Mouse (Mus musculus): ENCODE results near the gene Calm1. TPM values are rescaled to one million over a fixed set of nuclear protein-coding genes. Genes with fewer than 3 reads are reported as not detected.
"Not testable (repeated sequence)": the region's sequence is repeated elsewhere in the genome, so short reads cannot be mapped to it uniquely, and the experiment has no call there.

Gene Calm1
- total RNA-seq, 2 experiments from 2014 or later, result 351 to 515 TPM

DNA sequence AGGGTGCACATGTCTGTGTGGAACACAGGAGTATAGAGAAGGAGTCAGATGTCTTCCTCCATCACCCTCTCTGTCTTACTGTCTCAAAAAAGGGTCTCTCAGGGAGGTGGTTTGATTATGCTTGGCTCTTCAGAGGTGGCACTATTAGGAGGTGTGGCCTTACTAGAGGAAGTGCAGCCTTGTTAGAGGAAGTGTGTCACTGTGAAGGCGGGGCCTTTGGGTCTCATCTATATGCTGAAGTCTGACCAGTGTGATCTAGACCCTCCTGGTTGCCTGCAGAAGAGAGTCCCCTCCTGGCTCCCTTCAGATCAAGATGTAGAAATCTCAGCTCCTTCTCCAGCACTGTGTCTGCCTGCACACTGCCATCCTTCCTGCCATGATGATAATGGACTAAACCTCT lies 5.1 kb upstream of the Calm1 start:
- DNase-seq, result no peak

GRCm38 (mm10) chr12:100196786-100197185 lies 2.4 kb upstream of the Calm1 start:
- DNase-seq, result peak; percentile 59

DNA sequence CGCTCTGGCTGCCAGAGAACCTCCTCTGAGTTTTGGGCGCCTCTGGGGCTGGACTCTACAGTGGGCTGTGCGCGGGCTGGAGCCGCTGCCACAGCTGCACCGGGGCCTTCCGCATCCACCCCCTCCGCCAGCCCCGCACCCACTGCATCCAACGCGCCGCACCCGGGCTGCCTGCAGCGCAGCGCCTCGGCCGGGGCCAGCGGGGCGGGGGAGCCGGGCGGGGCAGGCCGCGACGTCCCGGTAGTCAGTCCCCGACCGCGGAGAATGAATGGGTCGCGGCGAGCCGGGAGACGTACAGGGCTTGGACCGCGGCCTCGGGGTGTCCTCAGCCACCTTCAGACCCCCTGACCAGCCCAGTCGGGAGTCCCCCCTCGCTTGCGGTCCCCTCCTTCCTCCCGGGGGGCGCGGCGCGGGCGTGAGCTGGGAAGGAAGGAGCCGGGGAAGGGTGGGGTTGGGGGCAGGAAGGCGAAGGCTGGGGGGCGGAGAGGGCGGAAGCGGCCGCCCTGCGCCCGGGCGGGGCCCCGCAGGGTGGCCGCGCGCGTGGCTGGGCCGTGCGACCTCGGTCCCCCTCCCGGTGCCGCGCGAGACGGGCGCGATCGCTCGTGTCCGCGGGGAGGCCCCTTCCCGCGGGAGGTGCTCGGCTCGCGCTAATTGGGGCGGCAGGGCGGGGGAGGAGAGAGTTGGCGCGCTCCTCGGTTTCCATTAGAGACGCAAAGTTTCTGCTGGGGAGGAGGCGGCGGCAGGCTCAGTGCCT lies 833 bp downstream of the Calm1 start:
- peak; percentile 77 for DNase-seq

- DNase-seq, result no peak
Measured at GRCm38 (mm10) chr12:100200645-100201362, 1.6 kb downstream of the Calm1 start.

GRCm38 (mm10) chr12:100201363-100201711 lies 2.1 kb downstream of the Calm1 start:
- no peak for DNase-seq

GRCm38 (mm10) chr12:100201838-100202237 lies 2.6 kb downstream of the Calm1 start:
- DNase-seq, result peak; percentile 88

GRCm38 (mm10) chr12:100203759-100204158 lies 4.5 kb downstream of the Calm1 start:
- DNase-seq, result no peak

- DNase-seq, result no peak
Measured at GRCm38 (mm10) chr12:100205156-100205555, 5.9 kb downstream of the Calm1 start.

- no peak for DNase-seq
Measured at GRCm38 (mm10) chr12:100206521-100206920, 7.3 kb downstream of the Calm1 start.

GRCm38 (mm10) chr12:100206926-100207325 lies 7.7 kb downstream of the Calm1 start:
- no peak for DNase-seq

DNA sequence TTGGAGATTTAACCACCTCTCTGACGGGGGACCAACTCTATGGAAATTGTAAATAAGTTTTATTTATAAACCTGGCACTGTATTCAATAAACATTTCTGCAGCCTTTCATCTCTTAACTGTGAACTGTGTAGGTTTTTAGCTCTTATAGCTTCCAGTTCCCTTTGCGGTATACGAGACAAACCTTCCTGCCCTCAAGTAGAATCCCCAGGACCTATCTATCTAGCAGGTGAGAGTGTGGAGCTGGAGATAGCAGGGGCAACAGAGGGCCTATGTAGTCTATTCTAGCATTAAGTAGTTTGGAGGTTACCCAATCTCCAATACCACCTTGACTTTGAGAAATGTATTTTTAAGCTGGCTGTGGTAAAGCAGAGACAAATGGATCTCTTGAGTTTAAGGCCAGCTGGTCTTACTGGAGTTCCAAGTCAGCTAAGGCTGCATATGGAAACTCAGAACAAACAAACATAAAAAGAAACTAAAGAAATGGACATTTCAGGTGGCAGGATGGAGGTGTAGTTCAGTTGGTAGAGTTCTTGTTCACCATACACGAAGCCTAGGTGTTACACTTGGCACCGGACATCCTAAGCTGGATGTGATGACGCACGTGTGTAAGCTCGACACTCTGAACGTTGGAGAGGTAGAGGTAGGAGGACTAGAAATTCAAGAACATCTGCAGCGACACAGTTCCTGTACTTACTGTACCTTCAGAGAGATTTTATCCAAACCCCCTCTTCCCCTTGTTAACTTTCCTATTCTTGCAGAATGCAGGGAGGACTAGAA lies 10.7 kb downstream of the Calm1 start:
- no peak for DNase-seq

GRCm38 (mm10) chr12:100210973-100211372 lies 11.7 kb downstream of the Calm1 start:
- no peak for DNase-seq

GRCm38 (mm10) chr12:100211453-100212185 lies 12.4 kb downstream of the Calm1 start:
- no peak for DNase-seq

DNA sequence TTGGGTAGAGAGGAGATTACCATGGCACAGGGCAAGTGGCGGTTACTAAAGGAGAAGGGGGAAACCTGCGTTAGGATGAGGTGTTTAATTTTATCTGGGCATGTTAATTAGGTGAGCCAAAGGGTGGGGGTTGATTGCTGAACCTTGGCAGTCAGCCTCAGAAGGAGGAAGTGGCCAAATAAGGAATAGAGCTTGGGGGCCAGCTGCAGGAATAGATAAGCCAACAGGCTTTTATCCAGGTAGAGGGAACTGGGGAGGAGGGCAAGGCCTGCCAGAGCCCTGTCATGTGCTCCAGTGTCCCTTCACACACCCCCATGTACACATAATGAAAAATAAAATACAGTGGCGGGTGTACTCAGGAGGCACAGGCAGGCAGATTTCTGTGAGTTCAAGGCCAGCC lies 13.2 kb downstream of the Calm1 start:
- no peak for DNase-seq

DNA sequence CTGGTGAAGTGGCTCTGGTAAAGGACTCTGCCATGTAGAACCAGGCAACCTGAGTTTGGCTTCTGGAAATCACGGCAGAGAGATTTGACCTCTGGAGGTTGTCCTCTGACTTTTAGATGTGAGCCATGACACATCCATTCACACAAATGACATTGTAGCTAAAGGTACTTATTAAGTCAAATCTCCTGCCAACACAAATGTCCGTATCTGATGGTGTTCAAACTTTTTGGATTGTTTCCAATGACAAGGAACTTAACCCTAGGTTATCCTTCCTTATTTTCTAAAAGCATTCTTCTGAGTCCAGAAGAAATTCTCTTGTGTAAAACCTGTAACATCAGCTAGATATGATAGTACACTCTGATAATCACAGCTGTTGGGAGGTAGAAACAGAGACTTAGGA lies 13.9 kb downstream of the Calm1 start:
- DNase-seq, result no peak

DNA sequence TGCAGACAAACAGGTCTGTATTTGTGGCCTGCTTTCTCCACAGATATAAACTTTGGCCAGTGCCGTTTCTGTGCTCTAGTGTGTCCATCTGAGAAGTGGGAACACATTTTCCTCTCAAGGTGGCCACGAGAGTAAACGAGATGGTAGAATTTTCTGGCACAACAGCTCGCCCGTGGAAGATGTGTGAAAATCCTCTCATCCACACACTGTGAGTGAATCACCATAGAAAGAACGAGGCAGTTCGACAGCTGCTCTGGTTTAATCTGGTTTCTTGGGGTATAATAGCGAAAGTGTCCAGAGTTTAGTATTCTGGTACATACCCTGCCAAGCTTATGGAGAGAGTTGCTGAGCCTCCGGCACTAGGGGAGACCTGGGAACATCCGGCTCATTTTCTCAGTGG lies 14.9 kb downstream of the Calm1 start:
- DNase-seq, result no peak

GRCm38 (mm10) chr12:100214738-100215137 lies 15.5 kb downstream of the Calm1 start:
- no peak for DNase-seq

- DNase-seq, result not testable (repeated sequence)
Measured at GRCm38 (mm10) chr12:100217087-100217486, 17.9 kb downstream of the Calm1 start.

DNA sequence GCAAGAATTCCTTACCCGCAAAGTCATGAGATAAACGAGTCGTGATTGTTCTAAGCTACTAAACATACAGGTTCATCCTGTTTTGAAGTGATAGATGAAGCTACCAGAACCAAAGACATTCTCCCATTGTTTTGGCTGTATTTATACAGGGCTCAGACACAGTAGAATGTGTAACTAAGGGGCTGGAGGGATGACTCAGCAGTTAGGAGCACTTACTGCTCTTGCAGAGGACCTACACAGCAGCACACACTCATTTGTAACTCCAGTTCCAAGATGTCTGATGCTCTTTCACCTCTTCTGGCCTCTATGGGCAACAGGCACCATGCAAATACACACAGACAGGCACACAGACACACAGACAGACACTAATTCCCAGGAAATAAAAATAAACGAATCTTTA lies 20.8 kb downstream of the Calm1 start:
- DNase-seq, result no peak

GRCm38 (mm10) chr12:100221608-100222321 lies 22.5 kb downstream of the Calm1 start:
- no peak for DNase-seq

DNA sequence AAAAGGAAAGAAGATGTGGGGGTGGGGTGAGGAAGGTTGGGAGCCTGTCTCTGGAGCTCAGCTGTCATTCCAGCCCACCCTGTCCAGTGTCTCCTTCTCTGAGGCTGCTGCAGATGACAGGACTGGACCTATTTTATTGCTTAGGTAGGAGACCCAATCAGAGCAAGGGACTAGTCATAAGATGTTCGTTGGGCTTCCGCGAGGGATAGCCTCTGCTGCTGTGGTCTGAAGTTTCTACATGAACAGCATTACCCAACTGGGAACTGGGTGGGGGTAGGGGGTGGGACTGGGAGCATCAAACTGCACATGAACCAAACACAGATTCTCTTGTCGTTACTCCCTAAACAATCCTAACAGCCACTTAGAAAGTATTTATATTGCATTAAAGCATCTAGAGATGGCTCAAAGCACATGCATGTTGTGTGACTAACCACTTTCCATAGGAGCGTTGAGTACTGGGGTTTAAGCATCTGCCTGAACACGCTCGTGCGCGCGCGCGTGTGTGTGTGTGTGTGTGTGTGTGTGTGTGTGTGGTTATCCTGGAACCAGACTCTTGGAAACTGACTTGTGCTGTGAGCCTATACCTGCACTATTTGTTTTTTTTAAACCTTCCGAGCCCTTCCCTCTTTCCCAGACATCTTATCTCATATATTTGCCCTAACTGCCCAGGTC lies 23.2 kb downstream of the Calm1 start:
- DNase-seq, result no peak

Data from gastrocnemius, postnatal 25 days (tissue).